Mouse (Mus musculus) spleen, adult 18-20 months (tissue): ENCODE measurements around the gene Srpk2.
"Not testable (repeated sequence)": the region's sequence is repeated elsewhere in the genome, so short reads cannot be mapped to it uniquely, and the experiment has no call there.

Experiments
- DNase-seq, 2 experiments: peaks; one replicate each; pipeline ENCODE4 v3.0.0; 2022; ENCODE audit warnings: mixed read lengths in 2 of 2

The Srpk2 gene

DNA sequence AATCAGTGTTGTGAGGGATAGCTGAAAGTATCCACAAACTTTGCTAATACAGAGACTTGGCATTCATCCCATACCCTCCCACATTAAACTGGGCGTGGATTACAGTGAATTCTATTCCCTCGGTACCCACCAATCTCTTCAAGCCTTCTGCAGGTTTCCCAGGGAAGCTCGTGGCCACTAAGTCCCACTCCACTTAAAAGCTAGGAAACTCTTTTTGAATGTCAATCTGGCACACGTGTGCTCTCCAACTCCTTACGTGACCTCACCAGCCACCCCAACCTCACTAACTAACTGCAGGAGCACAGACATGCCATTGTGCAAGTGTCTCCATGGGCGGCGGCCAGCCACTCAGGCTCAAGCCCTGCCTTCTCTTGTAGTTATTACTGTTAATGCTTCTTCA is 12.3 kb downstream of the Srpk2 start:
- no peak for DNase-seq

DNA sequence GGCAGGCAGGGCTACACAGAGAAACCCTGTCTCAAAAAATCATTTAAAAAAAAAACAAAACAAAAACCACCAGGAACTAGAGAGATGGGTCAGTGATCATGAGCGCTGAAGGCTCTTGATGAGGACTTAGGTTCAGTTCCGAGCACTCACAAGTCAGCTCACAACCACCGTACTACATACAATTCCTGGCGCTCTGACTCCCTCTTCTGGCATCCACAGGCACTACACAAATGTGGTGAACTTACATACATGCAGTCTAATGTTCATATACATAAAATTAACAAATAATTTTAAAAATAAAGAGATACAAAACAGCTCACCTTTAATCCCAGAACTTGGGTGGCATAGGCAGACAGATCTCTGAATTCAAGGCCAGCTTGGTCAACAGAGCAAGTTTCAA is 13.5 kb downstream of the Srpk2 start:
- DNase-seq, result no peak

DNA sequence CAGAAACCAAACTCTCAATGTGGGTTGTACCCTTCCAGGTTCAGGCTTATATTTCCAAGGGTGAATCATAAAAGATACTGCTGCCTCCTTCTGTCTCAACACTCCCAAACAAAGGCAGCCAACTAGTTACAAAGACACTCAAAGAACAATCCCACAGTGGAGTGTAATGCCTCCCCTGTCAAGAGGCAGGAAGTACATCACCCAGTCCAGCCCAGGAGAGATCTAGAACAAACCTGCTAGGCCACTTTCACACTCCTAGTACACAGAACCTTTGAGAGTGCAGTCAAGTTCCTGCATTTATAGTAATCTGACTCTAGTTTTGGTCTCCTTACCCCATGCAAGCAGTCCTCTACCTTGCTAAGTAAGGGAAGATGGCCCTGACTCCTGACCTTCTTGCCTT is 18.5 kb downstream of the Srpk2 start:
- no peak for DNase-seq

DNA sequence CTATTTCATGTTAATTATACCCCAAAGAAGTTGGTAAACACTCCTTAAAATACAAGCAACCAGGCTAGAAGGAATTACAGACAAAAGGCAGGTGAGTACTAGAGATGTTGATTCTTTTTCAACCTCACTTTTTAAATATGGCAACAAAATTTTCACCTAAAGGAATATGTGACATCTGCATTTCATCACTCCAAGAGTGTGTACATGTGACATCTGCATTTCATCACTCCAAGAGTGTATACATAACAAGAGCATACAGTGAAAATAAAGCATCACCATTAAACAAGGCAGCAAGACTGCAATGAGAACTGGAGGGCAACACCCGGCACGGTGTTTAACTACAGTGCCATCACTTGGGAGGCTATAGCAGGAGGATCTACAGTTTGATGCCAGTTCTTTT is 23.2 kb downstream of the Srpk2 start:
- no peak for DNase-seq

DNA sequence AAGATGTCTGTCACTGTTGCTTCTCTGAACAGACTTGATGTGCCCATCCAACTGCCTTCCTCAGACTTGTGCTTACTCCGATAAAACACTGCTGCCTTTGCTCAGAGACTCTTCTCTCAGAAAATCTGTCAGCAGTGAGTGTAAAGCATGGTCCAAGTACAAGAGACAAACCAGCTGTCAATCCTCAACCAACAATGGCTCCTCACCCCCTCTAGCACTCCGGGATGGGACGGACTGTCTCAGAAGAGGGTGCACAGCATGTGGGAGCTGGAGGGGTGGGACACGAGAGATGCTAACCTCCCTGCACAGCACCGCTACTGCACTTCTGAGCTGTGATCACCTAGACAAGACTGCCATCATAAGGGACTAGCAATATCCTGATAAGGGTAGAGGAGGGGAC is 26.4 kb downstream of the Srpk2 start:
- no peak for DNase-seq

DNA sequence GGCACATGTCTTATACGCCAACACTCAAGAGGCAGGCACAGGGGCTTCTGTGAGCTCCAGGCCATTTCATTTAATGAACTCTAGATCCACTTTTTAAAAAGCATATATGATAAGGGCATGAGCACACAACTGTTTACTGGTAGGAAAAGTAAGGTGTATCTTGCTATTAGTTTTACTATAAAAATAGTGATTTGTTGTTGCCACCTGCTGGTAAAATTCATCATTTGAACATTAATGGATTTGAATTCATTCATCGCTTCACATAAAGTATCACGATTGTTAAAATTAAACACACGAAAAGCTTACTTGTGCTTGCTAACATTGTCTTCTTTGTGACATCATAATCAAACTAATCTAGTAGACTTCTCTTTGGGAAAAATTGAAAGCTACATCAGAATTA is 27.8 kb downstream of the Srpk2 start:
- DNase-seq, result no peak

DNA sequence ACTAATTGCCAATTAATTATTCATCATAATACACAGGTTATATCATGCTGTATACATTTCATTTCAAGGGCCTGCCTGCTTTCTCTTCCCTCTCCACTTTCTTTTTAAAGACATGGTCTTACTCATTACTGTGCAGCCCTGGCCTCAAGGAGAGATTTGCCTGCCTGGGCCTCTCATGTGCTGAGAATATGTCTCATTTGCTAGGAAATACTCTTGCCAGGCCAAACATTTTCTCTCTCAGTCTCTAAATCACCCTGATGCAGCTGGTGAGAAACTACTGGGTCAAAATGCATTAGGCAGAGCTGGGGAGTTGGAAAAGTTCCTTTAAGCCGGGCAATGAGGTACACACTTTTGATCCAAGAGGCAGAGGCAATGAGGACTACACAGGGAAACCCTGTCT is 29.4 kb downstream of the Srpk2 start:
- DNase-seq, result no peak

DNA sequence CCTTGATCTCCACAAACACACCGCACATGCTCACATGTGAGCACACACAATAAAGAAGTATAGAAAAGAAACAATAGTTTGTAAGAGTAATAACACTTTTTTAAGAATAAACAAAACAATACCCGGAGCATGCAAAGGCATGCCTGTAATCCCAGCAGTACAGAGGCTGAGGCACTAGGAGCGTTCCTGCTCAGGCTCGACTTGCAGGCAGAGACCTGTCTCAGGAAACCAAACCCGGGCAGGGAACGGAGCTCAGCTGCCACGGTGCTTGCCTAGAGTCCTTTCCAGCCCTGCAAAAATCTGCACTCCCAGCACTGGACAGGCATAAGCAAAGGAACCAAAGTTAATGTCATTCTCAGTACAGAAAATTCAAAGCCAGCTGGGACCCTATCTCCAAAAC is 32.1 kb downstream of the Srpk2 start:
- no peak for DNase-seq

DNA sequence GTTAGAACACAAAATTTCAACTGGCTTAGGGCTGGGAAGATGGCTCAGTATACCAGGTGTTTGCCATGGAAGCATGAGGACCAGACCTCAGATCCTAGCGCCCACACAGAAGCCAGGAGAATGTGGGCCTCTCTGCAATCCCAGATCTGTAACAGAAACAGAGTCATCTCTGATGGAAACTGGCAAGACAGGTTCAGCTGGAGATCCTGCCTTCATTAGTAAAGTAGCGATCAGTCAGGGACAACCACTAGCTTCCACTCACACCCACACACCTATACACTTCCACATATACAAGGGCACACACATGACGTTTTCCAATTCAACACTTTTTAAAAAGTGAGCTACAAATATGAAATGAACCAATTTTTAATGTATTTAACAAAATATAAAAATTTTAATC is 32.6 kb downstream of the Srpk2 start:
- no peak for DNase-seq

DNA sequence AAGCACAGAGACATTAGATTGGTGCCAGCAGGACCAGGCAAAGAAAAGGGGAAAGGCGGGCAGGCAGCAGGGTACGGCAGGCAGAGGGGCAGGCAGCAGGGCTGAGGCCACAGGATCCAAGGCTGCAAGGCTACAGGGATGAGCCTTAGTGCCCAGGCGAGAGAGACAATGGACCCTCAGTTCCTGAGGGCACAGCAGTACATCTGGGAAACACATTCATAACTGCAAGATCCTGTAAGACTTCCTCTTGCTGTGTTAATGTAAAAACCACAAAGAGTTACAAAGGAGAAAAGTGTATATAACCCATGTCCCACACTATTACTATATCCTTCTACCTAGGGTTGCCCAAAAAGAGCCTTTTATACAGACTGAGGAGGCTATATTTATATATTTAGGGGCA is 33.9 kb downstream of the Srpk2 start:
- no peak for DNase-seq

DNA sequence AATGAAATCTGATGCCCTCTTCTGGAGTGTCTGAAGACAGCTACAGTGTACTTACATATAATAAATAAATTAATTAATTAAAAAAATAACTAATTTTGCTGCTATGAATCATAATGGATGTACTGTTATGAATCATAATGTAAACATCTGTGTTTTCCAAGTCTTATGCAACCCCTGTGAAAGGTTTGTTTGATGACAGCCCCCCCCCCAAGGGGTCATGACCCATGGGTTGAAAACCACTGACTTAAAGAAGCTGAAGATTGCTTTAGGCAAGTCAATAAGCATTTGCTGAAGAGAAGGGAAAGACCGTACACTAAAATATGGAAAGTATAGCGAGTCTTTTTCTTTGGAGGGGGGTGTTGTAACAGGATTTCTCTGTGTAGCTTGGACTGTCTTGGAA is 35.2 kb downstream of the Srpk2 start:
- no peak for DNase-seq

DNA sequence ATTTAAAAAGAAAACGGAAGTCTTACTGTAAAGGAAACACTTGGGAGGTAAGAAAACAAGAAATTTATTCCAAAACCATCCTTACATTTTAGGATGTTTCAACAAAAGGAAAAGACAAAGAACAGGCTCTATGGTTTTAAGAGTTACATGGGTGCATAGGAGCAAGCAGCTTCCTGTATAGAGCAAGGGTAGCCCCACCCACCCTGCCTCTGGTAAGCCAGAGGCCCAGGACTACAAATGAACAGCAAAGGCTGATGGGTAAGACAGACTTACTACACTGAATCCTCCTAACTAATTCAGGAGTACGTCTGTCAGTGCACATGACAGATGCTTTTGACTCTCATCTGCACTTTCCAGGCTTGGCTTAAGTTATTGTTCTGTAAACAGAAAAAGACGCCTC is 38.7 kb downstream of the Srpk2 start:
- DNase-seq, result no peak

DNA sequence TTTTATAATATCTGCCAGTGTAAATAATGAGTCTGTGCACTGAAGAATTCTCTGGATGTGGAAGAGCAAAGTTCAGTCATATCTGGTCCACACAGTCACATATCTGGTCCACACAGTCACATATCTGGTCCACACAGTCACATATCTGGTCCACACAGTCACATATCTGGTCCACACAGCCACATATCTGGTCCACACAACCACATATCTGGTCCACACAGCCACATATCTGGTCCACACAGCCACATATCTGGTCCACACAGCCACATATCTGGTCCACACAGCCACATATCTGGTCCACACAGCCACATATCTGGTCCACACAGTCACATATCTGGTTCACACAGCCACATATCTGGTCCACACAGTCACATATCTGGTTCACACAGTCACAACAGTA is 45.2 kb downstream of the Srpk2 start:
- not testable (repeated sequence) for DNase-seq

DNA sequence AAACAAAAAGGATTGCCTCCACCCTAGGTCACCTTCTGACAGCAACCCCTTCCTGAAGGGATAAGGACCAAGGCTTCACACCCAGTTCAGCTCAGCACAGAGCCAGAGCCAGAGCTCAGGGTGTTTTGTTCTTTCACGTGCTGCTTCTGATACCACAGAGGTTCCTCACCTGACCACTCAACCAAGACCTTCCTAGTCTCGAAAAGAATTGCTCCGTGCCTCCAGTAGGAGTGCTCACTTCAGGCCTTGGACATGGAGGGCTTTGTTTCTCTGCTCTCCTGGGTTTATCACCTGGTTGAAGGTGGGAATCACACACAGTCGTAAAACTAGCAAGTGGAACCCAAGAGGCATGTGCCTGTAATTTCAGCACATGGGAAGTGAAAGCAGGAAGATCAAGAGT is 46.4 kb downstream of the Srpk2 start:
- DNase-seq, result no peak

DNA sequence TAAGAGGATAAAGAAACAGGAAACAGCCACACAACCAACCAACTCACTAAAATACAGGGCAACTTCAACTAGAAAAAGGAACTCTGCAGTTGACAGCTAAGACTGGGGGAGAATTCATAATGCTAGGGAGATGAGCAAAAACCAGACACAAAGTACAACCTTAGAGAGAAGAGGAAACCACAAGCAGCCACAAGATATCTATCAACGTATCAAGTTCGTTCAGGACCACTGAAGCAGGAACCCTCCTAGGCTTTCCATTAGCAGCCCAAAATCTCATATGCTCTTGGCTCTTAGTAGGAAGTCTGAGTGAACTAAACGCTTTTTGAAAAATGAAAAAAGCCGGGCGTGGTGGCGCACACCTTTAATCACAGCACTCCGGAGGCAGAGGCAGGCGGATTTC is 47.1 kb downstream of the Srpk2 start:
- peak in 1 of 2 experiments; percentile 16 for DNase-seq

DNA sequence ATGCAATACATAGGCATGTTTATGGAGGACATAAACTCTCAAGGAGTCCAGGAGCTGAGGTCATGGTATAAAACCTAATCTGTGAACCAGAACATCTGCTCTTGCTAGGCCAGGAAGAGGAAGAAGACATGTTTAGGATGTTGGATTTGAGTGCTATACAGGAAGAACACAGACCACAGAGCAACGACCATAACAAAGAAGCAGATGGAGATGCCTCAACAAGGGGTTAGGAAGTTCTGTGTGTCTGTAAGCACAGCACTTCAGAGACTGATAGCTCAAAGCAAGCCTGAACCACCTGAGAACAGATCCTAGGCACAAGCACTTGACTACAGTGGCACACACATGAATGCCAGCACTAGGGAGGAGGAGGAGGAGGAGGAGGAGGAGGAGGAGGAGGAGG is 52.9 kb downstream of the Srpk2 start:
- DNase-seq, result no peak

DNA sequence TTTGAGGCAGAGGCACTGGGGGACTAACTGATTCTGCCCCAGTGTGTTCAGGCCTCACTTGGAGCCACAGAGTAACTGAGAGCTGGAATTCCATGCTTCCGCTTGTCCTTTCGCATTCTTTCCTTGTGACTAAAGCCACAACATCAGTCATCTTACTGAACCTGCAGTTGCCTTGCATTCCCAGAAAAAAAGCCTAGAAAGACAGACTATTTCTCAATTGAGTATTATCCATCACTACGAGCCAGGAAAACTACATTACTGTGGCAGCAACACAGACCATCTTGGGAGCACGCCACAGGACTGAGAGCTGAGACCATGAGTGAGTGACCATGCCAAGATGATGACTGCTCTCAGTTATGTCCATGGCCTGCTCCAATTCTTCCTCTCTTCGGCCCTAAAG is 57.2 kb downstream of the Srpk2 start:
- DNase-seq, result no peak

DNA sequence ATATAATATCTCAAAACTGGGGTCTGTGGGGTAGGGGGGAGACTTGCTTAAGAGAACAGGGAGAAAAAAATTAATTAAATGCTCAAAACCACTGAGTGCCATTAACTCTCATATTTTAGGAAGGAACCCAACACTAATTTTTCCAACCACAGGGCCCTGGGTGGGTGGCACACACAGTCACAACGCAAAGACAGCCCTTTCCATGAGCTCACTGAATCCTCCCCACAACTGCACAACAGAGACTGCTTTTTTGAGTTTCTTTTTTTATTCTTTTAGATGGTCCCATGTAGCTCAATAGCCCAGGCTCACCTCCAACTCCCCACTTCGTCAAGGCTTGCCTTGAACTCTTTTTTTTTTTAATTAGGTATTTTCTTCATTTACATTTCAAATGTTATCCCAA is 58.2 kb downstream of the Srpk2 start:
- DNase-seq, result no peak

DNA sequence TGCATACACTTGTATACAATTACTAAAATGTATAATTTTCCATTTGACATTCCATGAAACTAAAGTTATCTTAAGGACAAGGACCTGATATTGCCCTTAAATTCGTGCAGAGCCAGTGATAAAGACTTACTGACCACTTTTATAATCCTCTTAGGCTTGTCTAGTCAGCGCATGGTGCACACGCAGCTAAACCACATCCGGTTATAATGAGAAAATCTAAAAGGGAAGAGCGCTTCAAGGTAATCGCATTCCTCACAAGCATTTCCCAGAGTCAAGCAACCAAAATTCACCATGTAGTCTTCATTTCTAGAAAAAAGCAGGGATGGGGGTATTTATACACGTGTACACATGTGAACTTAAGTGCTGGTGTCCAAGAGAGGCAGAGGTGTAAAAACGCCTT is 63.8 kb downstream of the Srpk2 start:
- no peak for DNase-seq

DNA sequence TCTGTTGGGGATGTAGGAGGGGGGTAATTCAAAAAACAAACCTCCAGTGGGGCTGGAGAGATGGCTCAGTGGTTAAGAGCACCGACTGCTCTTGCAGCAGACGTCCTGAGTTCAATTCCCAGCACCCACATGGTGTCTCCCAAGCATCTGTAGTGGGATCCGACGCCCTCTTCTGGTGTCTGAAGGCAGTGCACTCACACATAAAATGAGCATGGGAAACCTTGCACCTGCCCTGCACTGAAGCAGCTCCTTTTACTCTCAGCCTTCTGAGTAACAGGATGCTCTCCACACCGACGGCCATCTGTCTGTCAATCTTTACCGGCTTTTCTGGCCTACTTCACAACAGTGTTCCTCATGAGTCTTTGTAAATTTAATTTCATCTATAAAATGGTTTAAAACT is 65.8 kb downstream of the Srpk2 start:
- no peak for DNase-seq

DNA sequence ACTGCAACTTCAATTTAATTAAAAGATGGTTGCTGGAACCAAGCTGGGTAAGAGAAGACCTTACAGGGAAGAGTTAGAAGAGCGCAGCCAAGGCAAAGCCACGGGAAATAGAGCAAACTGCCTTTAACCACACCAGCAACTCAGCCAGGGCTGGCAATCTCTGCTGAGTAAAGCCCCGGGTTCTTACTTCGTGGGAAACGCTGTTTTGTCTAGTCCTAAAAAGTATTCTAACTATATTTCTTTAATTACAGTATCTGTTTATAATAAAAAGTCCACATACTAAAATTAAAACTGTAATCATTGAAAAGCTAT is 67.4 kb downstream of the Srpk2 start:
- peak in 1 of 2 experiments; percentile 39 for DNase-seq

DNA sequence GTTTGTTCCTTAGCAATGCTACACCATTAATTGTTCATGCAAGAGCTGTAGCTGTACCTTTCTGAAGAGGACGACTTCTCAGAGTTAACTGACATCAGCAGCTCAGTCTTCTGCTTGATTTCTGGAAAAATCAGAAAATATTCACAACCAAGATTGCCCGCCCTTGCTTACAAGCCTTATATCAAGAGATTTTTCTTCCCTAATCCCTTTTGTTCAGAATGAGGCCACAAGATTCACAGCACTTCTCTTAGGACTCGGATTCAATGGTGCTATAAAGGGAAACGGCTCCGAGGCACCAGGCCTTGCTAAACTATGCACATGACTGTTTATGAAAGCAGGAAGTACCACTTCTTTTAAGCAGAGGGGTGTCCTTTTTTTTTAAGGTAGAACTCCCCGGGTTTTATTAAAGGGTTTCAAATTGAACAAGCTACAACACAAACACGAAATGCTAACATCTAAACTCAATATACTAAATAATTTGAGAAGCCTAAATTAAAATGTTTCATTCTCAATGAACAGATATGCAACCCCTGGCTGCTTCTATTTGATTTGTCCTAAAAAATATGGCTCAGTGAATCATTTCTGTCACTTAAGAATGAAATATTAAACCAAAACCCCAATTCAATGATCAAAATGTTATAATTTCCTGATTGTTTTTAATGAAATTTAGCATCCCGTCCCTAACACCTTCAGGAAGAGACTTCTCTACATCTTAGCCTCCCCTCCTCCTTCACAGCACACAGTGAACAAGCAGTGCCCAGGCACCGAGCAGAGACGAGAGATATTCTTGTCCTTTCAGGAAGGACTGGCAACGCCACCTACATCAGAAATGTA is 67.9 kb downstream of the Srpk2 start:
- DNase-seq, result peak in 1 of 2 experiments; percentile 28

DNA sequence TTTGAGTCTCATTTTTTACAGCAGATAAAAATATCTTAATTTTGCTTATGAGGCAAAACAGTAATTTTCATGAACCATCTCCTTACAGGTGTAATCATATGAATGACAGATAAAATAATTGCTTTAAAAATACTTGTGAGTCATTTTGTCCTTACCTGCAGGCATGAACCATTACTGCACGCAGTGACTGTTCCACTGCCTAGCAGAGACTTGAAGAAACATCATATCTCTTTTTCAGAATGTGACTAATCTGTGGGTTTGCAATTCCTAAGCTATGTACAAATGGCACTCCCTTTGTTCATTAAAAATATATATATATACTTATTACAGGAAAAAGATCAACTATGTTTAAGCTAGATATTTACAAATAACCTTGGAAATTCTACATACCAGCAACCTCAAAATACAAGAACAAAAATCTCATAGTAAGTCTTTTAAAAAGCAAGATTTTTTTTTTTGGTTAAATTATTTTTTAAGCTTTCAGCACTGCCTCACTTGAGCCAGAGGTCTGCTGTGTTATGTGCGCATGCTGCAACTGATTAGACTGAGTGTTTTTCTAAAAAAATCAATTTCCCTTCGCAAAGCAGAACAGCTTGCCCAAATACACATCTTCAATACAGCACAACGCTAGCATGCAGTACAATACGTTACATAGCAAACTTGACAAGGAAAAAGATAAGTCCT is 68.7 kb downstream of the Srpk2 start:
- no peak for DNase-seq

DNA sequence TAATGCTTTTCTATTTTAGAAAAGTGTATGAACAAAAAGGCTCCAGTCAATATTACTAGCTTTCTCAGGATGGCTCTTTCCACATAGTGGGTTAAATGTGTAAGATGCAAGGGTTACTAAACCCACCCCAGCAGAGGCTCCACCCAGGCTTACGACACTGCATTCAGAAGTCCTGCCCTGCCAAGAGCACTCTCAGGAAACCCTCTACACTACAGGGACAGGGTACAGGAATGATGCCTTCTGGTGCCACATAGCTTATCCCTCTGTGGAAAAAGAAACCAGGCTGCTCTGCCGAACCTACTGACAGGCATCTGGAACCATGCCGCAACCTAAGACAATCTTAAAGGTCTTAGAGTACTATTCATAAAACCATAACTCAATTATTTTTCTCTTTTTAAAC is 71.6 kb downstream of the Srpk2 start:
- no peak for DNase-seq
